Mouse (Mus musculus) embryonic facial prominence, embryonic 12.5 days (tissue): Measurements from ENCODE around the gene Fes. TPM values are rescaled to one million over a fixed set of nuclear protein-coding genes. Genes with fewer than 3 reads are reported as not detected.
"Not testable (repeated sequence)": the region's sequence is repeated elsewhere in the genome, so short reads cannot be mapped to it uniquely, and the experiment has no call there.

Experiments used
- ATAC-seq: fragments of 200-750 bp; cut with Nextera tagmentation; 2 replicates; pipeline ENCODE4 v1.8.0; 2017; ENCODE audit not compliant: insufficient number of reproducible peaks, insufficient read depth, low FRiP score, low TSS enrichment
- H3K27ac ChIP-seq: fragments of 300-500 bp; sonication (generic); 2 replicates; pipeline ENCODE4 v1.5.1; 2016; ENCODE audit warnings: mild to moderate bottlenecking
- H3K27me3 ChIP-seq: fragments of 300-500 bp; sonication (generic); 2 replicates; pipeline ENCODE4 v1.6.1; 2016; ENCODE audit warnings: mild to moderate bottlenecking, moderate library complexity
- H3K36me3 ChIP-seq: fragments of 300-500 bp; sonication (generic); 2 replicates; pipeline ENCODE4 v1.6.1; 2016; ENCODE audit warnings: mild to moderate bottlenecking
- H3K4me1 ChIP-seq: fragments of 300-500 bp; sonication (generic); 2 replicates; pipeline ENCODE4 v1.6.1; 2016
- H3K4me2 ChIP-seq: fragments of 300-500 bp; sonication (generic); replicated peaks from 2 replicates; pipeline ENCODE4 v1.6.1; 2016; ENCODE audit warnings: mild to moderate bottlenecking, moderate library complexity
- H3K4me3 ChIP-seq: fragments of 300-500 bp; sonication (generic); 2 replicates; pipeline ENCODE4 v1.5.1; 2016; ENCODE audit warnings: mild to moderate bottlenecking
- H3K9ac ChIP-seq: fragments of 300-500 bp; sonication (generic); 2 replicates; pipeline ENCODE4 v1.6.1; 2016; ENCODE audit warnings: mild to moderate bottlenecking, moderate library complexity
- H3K9me3 ChIP-seq: fragments of 300-500 bp; sonication (generic); 2 replicates; pipeline ENCODE4 v1.6.1; 2016; ENCODE audit warnings: mild to moderate bottlenecking, moderate library complexity
- WGBS: fragments of 180-500 bp; shearing (Covaris S2); methylation state at CpG from one replicate; pipeline ENCODE4 v1.1.7; 2016; 5-methylcytosine and 5-hydroxymethylcytosine counted together
- polyA plus RNA-seq: library from polyadenylated mRNA; unstranded; fragments of >200 nt; fragmentation: Nextera tagmentation; extraction: Ambion mirVana; gene quantifications from 2 replicates; pipeline ENCODE4 v1.2.1, GENCODE M21; 2016

Fes gene
- polyA plus RNA-seq, 1 experiment from 2014 or later, result 12.2 TPM

DNA sequence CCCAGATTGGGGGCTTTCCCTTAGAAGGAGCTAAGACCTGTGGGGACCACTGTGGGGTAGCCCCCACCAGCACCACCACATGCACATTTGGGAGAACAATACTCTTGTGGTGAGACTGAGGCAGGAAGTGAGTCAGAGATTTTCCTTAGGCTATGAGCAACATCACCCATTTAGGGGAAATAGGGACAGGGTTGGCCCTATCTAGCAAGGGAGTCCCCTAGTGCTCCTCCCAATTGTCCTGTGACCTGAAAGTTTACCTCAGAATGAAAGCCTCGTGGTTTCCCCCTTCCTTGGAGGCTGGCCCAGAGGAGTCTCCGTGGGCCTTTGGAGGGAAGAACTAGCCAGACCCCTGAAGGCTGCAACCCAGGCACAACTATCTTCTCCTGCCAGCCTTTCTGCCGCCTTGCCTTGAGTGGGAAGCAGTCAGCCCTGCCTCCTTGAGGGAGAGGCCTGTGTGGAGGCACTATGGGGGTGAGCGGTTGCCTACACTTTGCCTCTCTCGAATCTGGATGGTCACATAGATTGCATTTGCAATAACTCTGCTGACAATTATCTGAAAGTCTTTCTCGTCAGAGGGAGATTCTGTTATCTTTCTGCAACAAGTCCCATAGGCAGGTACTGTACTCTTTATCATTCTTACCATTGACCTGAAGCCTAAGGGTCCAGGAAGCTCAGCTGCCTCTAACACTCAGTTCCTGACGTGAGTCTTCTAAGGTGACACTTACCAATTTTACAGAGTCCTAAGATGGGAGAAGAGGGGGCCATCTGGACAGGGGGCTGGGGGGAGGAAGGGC is 16.6 kb upstream of the Fes start:
- H3K9ac ChIP-seq, result no peak overlapping the region

GRCm38 (mm10) chr7:80403551-80403950 is 15.8 kb upstream of the Fes start:
- ATAC-seq, result no peak

More for the DNA sequence above, 16.6 kb upstream of the Fes start:
- WGBS, result 50% methylated on average over 7 of the region's 7 CpGs
- Histone ChIP-seq H3K27me3 (peaks cover 8% of the 10 kb centered on the region), H3K4me2 (no peak overlapping the region), H3K36me3 (no peaks in the 10 kb centered on the region), H3K4me1 (peaks cover 29% of the 10 kb centered on the region), H3K27ac (no peak overlapping the region), H3K9me3 (no peaks in the 10 kb centered on the region), H3K4me3 (no peak overlapping the region)
- no peak for ATAC-seq

GRCm38 (mm10) chr7:80402651-80403321 is 15.0 kb upstream of the Fes start:
- 0 out of 2 replicates have a peak, but pooled peaks have one; percentile 31 for ATAC-seq
- WGBS, result under 1% methylated on average over 51 of the region's 92 CpGs
- H3K4me2 ChIP-seq, result peak overlapping the region; percentile 95
- peaks cover 4% of the 10 kb centered on the region; the same call in 1 of the 2 replicates for H3K36me3 ChIP-seq
- peak overlapping the region; percentile 96 for H3K9ac ChIP-seq
- no peaks in the 10 kb centered on the region for H3K9me3 ChIP-seq
- H3K4me1 ChIP-seq, result peaks cover 29% of the 10 kb centered on the region
- H3K27me3 ChIP-seq, result peaks cover 8% of the 10 kb centered on the region
- H3K4me3 ChIP-seq, result peak overlapping the region; percentile 93
- peak overlapping the region; percentile 84 for H3K27ac ChIP-seq

More at GRCm38 (mm10) chr7:80403551-80403950, 15.8 kb upstream of the Fes start:
- peaks cover 29% of the 10 kb centered on the region for H3K4me1 ChIP-seq
- 56% methylated on average over 9 of the region's 9 CpGs for WGBS
- no peak overlapping the region for H3K4me3 ChIP-seq
- no peak overlapping the region for H3K27ac ChIP-seq
- H3K27me3 ChIP-seq, result peaks cover 8% of the 10 kb centered on the region
- peak overlapping the region; percentile 71 for H3K4me2 ChIP-seq
- no peaks in the 10 kb centered on the region for H3K36me3 ChIP-seq
- no peak overlapping the region for H3K9ac ChIP-seq
- H3K9me3 ChIP-seq, result no peaks in the 10 kb centered on the region

DNA sequence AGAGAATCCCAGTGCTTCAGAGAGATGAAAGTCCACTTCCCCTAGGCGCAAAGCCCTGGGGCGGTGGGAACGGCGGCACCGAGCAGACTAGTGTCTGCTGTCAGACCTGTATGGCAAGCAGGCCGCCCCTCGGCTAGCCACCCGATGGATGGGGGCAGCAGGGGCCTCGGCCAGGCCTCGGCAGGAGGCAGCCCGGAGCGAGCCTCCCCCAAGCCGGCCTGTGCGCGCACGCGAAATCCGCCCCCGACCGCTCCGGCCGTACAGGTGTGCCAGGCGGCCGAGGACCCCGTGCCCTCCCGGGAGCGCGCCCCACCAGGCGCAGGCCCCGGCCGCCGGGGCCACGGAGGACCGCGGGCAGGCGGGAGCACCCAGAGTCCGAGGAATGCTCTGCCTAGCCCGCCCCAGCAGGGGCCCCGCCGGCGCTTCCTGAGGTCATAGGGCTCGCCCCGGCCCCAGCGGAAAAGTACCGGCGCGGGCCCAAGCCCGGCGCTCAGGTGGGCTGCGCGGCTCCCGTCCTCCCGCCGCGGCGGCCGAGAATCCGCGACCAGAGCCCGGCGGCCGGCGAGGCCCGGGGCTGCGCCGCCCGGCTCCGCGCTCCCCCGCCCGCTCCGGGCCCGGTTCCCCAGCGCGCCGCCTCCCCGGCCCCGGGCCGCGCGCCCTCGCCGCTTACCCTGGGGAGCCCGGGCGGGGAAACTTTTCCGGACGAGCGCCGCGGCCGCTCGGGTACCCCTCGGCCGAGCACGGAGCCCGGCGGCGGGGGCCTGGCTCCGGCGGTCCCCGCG is 14.3 kb upstream of the Fes start:
- under 1% methylated on average over 81 of the region's 102 CpGs for WGBS
- H3K4me1 ChIP-seq, result peaks cover 26% of the 10 kb centered on the region
- peaks cover 11% of the 10 kb centered on the region for H3K36me3 ChIP-seq
- peak overlapping the region; percentile 96 for H3K9ac ChIP-seq
- peak overlapping the region; percentile 81 for H3K27ac ChIP-seq
- peak overlapping the region; percentile 95 for H3K4me2 ChIP-seq
- peaks cover 8% of the 10 kb centered on the region for H3K27me3 ChIP-seq
- ATAC-seq, result 0 out of 2 replicates have a peak, but pooled peaks have one; percentile 58
- no peaks in the 10 kb centered on the region for H3K9me3 ChIP-seq
- peak overlapping the region; percentile 93 for H3K4me3 ChIP-seq

GRCm38 (mm10) chr7:80401041-80401859 is 13.5 kb upstream of the Fes start:
- no peak for ATAC-seq
- no peaks in the 10 kb centered on the region for H3K9me3 ChIP-seq
- H3K27me3 ChIP-seq, result peaks cover 8% of the 10 kb centered on the region
- peaks cover 25% of the 10 kb centered on the region for H3K4me1 ChIP-seq
- peak overlapping the region; percentile 95 for H3K4me2 ChIP-seq
- peak overlapping the region; percentile 96 for H3K9ac ChIP-seq
- peaks cover 18% of the 10 kb centered on the region for H3K36me3 ChIP-seq
- H3K27ac ChIP-seq, result peak overlapping the region; percentile 81
- H3K4me3 ChIP-seq, result peak overlapping the region; percentile 93
- WGBS, result 16% methylated on average over 5 of the region's 5 CpGs

DNA sequence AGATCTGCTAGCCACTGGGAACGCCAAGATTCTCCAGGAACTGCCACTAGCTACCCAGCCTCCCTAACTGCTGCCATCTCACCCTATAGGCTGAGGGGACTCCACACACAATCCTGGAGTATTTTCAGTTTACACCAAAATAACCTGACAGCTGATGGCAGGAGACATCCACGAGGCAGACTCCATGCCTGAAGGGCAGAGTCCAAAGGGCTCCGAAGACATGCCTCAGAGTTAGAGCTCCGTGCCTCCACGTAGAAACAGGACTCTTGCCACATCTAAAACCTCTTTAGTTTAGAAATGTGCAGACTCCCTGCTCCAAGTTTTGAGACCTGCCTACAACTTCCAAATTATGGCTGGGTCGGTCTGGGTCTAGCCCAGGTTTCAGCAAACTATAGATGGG is 12.8 kb upstream of the Fes start:
- no peak for ATAC-seq
- peak overlapping the region; percentile 95 for H3K4me2 ChIP-seq
- peak overlapping the region; percentile 93; the same call in 1 of the 2 replicates for H3K4me3 ChIP-seq
- H3K9ac ChIP-seq, result no peak overlapping the region
- peaks cover 25% of the 10 kb centered on the region for H3K4me1 ChIP-seq
- 70% methylated on average over 6 of the region's 6 CpGs for WGBS
- H3K27me3 ChIP-seq, result peaks cover 5% of the 10 kb centered on the region; the same call in 1 of the 2 replicates
- H3K9me3 ChIP-seq, result no peaks in the 10 kb centered on the region
- peaks cover 23% of the 10 kb centered on the region for H3K36me3 ChIP-seq
- no peak overlapping the region; the same call in 1 of the 2 replicates for H3K27ac ChIP-seq

- WGBS, result 45% methylated on average over 5 of the region's 5 CpGs
- no peak for ATAC-seq
- peak overlapping the region; percentile 95; the same call in 1 of the 2 replicates for H3K4me2 ChIP-seq
Measured at GRCm38 (mm10) chr7:80400099-80400498, 12.4 kb upstream of the Fes start.

DNA sequence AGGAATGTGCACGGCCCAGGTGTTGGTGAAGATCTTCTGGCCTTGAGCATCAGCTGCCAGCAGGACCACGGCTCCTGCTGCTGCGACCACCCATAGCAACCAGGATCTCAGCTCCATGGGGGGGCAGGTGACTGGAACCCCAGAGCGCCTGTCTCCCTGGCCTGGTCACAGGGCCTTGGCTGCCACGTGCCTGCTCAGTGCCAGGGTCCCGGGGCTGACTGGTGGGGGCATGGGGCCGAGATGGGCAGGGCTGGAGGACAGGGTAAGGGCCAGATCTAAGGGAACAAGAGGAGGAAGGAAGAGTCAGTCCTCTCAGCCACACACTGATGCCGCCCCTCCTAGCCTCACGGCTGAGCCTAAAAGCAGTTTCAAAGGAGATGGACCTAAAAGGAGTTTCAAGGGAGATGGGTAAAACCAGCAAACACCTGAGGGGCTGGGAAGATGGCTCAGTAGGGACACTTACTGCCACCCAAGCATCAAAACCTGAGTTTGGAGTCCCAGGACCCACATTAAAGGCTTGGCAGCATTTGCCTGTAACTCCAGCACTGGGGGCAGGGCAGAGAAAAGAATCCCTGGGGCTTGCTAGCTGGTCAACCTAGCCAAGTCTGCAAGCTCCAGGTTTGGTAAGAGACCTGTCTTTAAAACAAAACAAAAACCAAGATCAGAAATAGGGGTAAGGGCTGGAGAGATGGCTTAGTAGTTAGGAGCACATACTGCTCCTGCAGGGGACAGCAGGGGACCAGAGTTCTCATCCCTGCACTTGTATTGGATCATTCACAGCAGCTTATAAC is 11.1 kb upstream of the Fes start:
- WGBS, result 77% methylated on average over 9 of the region's 9 CpGs
- Histone ChIP-seq H3K9me3 (no peaks in the 10 kb centered on the region), H3K4me3 (no peak overlapping the region), H3K27me3 (no peaks in the 10 kb centered on the region), H3K4me1 (peaks cover 22% of the 10 kb centered on the region), H3K27ac (no peak overlapping the region), H3K36me3 (peaks cover 36% of the 10 kb centered on the region), H3K4me2 (no peak overlapping the region), H3K9ac (no peak overlapping the region)
- ATAC-seq, result no peak

More at GRCm38 (mm10) chr7:80400099-80400498, 12.4 kb upstream of the Fes start:
- peaks cover 4% of the 10 kb centered on the region; the same call in 1 of the 2 replicates for H3K27me3 ChIP-seq
- H3K9ac ChIP-seq, result no peak overlapping the region
- H3K27ac ChIP-seq, result no peak overlapping the region; the same call in 1 of the 2 replicates
- H3K9me3 ChIP-seq, result no peaks in the 10 kb centered on the region
- H3K36me3 ChIP-seq, result peaks cover 28% of the 10 kb centered on the region
- no peak overlapping the region for H3K4me3 ChIP-seq
- H3K4me1 ChIP-seq, result peaks cover 25% of the 10 kb centered on the region

DNA sequence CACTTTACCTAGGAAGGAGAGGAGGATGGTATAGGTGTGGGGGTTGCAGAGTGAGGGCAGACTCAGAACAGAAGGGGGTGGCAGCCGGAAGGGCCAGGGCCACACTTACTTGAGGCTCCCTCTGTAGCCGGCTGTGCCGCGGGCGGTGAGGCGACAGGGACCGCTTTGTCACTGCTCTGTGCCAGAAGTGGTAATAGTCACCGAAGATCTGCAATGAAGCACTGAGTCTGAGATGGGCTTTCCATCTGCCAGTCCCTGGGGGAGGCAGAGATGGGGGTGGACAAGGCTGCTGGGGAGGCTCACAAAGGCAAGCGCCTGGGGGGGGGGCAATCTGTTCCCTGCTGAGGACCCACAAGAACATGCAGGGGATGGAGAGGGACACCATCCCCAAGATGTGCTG is 10.2 kb upstream of the Fes start:
- Histone ChIP-seq H3K9me3 (no peaks in the 10 kb centered on the region), H3K4me2 (no peak overlapping the region), H3K4me3 (no peak overlapping the region), H3K4me1 (peaks cover 22% of the 10 kb centered on the region), H3K27ac (no peak overlapping the region), H3K36me3 (peaks cover 45% of the 10 kb centered on the region), H3K27me3 (no peaks in the 10 kb centered on the region), H3K9ac (no peak overlapping the region)
- 85% methylated on average over 9 of the region's 9 CpGs for WGBS
- ATAC-seq, result no peak

GRCm38 (mm10) chr7:80396427-80396826 is 8.7 kb upstream of the Fes start:
- H3K36me3 ChIP-seq, result peaks cover 61% of the 10 kb centered on the region

More at GRCm38 (mm10) chr7:80396427-80396826, 8.7 kb upstream of the Fes start:
- not testable (repeated sequence) for H3K27ac ChIP-seq, H3K27me3 ChIP-seq, ATAC-seq, H3K4me3 ChIP-seq, H3K4me2 ChIP-seq, H3K9ac ChIP-seq, H3K9me3 ChIP-seq
- WGBS, result 81% methylated on average over 4 of the region's 4 CpGs
- H3K4me1 ChIP-seq, result peaks cover 16% of the 10 kb centered on the region
